Mouse (Mus musculus) hindbrain, embryonic 11.5 days (tissue): ENCODE results near the gene Trp53bp1. TPM values are rescaled to one million over a fixed set of nuclear protein-coding genes. Genes with fewer than 3 reads are reported as not detected.

Source experiments
- ATAC-seq: fragments of 200-750 bp; cut with Nextera tagmentation; 2 replicates; pipeline ENCODE4 v1.8.0; 2017; ENCODE audit warnings: mild to moderate bottlenecking, moderate TSS enrichment, moderate library complexity; ENCODE audit not compliant: low FRiP score
- DNase-seq: peaks from one replicate; pipeline ENCODE4 v3.0.0-alpha.2; 2015; ENCODE audit warnings: low spot score
- H3K27ac ChIP-seq: fragments of 300-500 bp; sonication (generic); 2 replicates; pipeline ENCODE4 v1.5.1; 2014; ENCODE audit warnings: mild to moderate bottlenecking, low read depth, low read length
- H3K27me3 ChIP-seq: fragments of 300-500 bp; sonication (generic); 2 replicates; pipeline ENCODE4 v1.6.1; 2014; ENCODE audit warnings: mild to moderate bottlenecking, low read length, moderate library complexity, mixed read lengths; ENCODE audit not compliant: control insufficient read depth, insufficient read depth
- H3K36me3 ChIP-seq: fragments of 300-500 bp; sonication (generic); 2 replicates; pipeline ENCODE4 v1.6.1; 2014; ENCODE audit warnings: mild to moderate bottlenecking, low read length, moderate library complexity, mixed read lengths; ENCODE audit not compliant: control insufficient read depth, insufficient read depth
- H3K4me1 ChIP-seq: fragments of 300-500 bp; sonication (generic); replicated peaks from 2 replicates; pipeline ENCODE4 v1.6.1; 2014; ENCODE audit warnings: low read length, mixed read lengths; ENCODE audit not compliant: control insufficient read depth, insufficient read depth
- H3K4me2 ChIP-seq: fragments of 300-500 bp; sonication (generic); replicated peaks from 2 replicates; pipeline ENCODE4 v1.6.1; 2014; ENCODE audit warnings: mild to moderate bottlenecking, low read depth, low read length
- H3K4me3 ChIP-seq: fragments of 300-500 bp; sonication (generic); 2 replicates; pipeline ENCODE4 v1.5.1; 2014; ENCODE audit warnings: low read depth, low read length
- H3K9ac ChIP-seq: fragments of 300-500 bp; sonication (generic); 2 replicates; pipeline ENCODE4 v1.6.1; 2014; ENCODE audit warnings: low read depth, low read length
- H3K9me3 ChIP-seq: fragments of 300-500 bp; sonication (generic); 2 replicates; pipeline ENCODE4 v1.6.1; 2016; ENCODE audit warnings: low read length; ENCODE audit not compliant: control insufficient read depth
- WGBS: fragments of 180-500 bp; shearing (Covaris S2); extraction: QIAGEN DNeasy Blood & Tissue Kit; methylation state at CpG from one replicate; pipeline ENCODE4 v1.1.7; 2014; 5-methylcytosine and 5-hydroxymethylcytosine counted together
- polyA plus RNA-seq: library from polyadenylated mRNA; unstranded; fragments of >200 nt; fragmentation: Nextera tagmentation; extraction: Ambion mirVana; gene quantifications from 2 replicates; pipeline ENCODE4 v1.2.1, GENCODE M21; 2014

Trp53bp1 gene
- polyA plus RNA-seq, 1 experiment from 2014 or later: 164 TPM

DNA sequence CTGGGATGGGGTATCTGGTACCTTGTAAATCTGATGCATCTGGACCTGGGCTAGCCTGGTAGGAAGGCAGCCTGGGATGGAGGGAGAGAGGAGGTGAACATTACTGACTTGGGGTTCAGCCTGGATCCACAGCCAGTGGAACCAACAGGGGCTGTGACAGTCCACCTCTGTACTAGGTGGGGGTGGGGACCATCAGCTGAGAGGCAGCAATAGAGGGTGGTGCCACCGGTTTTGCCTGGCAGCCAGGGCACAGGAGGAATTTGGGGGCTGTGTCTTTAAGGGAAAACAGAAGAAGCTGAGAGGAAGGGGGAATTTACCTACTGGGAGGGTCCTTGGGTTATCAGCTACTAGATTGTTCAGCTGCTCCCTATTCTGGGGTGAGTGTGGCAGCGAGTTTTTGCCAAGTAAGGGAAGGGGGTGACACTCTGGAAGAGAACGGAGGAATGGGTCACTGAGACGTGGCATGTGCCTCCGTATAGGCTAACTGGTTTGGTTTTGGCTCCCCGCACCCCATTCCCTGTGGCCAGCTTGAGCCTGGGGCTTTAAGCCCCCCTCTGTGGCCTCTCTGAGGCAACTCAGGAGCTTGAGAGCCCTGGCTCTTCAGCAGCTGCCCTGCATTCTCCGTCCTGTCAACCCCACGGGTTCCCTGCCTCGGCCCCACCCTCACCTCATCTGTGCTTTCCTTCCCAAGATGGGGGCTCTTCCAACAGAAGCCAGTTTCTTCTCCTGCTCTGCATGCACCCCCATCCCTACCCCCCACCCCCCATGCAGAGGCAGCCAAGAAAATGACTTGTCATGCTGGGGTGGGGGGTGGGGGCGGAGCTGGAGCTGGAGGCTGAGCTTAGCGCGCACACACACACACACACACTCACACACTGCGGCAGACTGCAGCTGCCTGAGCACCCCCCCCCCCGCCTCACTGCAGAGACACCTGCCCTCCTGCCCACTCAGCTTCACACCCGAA is 24.7 kb upstream of the Trp53bp1 start:
- WGBS: 2% methylated on average over 14 of the region's 15 CpGs
- Histone ChIP-seq H3K4me2 (peak overlapping the region; percentile 68), H3K27me3 (0 out of 2 replicates have a peak, but pooled peaks cover 2% of the 10 kb centered on the region)

GRCm38 (mm10) chr2:121294753-121295607 is 23.8 kb upstream of the Trp53bp1 start:
- H3K9ac ChIP-seq: peak overlapping the region; percentile 49
- H3K4me1 ChIP-seq: peaks cover 20% of the 10 kb centered on the region
- DNase-seq (peak; percentile 70), ATAC-seq (peak; percentile 82)
- peak overlapping the region; percentile 86 for H3K27ac ChIP-seq
- WGBS: under 1% methylated on average over 18 of the region's 18 CpGs
- no peaks in the 10 kb centered on the region for H3K9me3 ChIP-seq
- H3K4me3 ChIP-seq: peak overlapping the region; percentile 35
- 0 out of 2 replicates have a peak, but pooled peaks cover 3% of the 10 kb centered on the region for H3K36me3 ChIP-seq
- 0 out of 2 replicates have a peak, but pooled peaks cover 2% of the 10 kb centered on the region for H3K27me3 ChIP-seq
- peak overlapping the region; percentile 68 for H3K4me2 ChIP-seq

More for the DNA sequence above, 24.7 kb upstream of the Trp53bp1 start:
- H3K36me3 ChIP-seq: 0 out of 2 replicates have a peak, but pooled peaks cover 3% of the 10 kb centered on the region
- H3K4me1 ChIP-seq: peaks cover 20% of the 10 kb centered on the region
- no peaks in the 10 kb centered on the region for H3K9me3 ChIP-seq
- peak; percentile 50 for DNase-seq
- H3K27ac ChIP-seq: peak overlapping the region; percentile 86
- peak overlapping the region; percentile 44 for H3K9ac ChIP-seq
- peak; percentile 41 for ATAC-seq
- peak overlapping the region; percentile 35 for H3K4me3 ChIP-seq

- H3K36me3 ChIP-seq: no peaks in the 10 kb centered on the region
- DNase-seq: no peak
- 19% methylated on average over 4 of the region's 4 CpGs for WGBS
- H3K27ac ChIP-seq: peak overlapping the region; percentile 86
- no peak overlapping the region; the same call in 1 of the 2 replicates for H3K9ac ChIP-seq
- H3K4me3 ChIP-seq: peak overlapping the region; percentile 35; the same call in 1 of the 2 replicates
- H3K4me2 ChIP-seq: peak overlapping the region; percentile 68
- H3K9me3 ChIP-seq: no peaks in the 10 kb centered on the region
- H3K27me3 ChIP-seq: 0 out of 2 replicates have a peak, but pooled peaks cover 2% of the 10 kb centered on the region
- peaks cover 20% of the 10 kb centered on the region for H3K4me1 ChIP-seq
- ATAC-seq: no peak
Measured at GRCm38 (mm10) chr2:121294182-121294581, 23.0 kb upstream of the Trp53bp1 start.

GRCm38 (mm10) chr2:121292316-121293013 is 21.3 kb upstream of the Trp53bp1 start:
- Histone ChIP-seq H3K27me3 (0 out of 2 replicates have a peak, but pooled peaks cover 2% of the 10 kb centered on the region), H3K4me2 (no peak overlapping the region), H3K4me3 (no peak overlapping the region), H3K4me1 (peaks cover 17% of the 10 kb centered on the region), H3K9me3 (no peaks in the 10 kb centered on the region), H3K27ac (no peak overlapping the region), H3K9ac (no peak overlapping the region), H3K36me3 (no peaks in the 10 kb centered on the region)
- no peak for DNase-seq
- ATAC-seq: no peak
- WGBS: 66% methylated on average over 5 of the region's 5 CpGs

- H3K4me2 ChIP-seq: peak overlapping the region; percentile 86
- H3K36me3 ChIP-seq: no peaks in the 10 kb centered on the region
- peak; percentile 72 for ATAC-seq
- H3K27ac ChIP-seq: no peak overlapping the region
- H3K4me1 ChIP-seq: peaks cover 11% of the 10 kb centered on the region; the same call in 1 of the 2 replicates
- H3K4me3 ChIP-seq: peak overlapping the region; percentile 52
- H3K9me3 ChIP-seq: no peaks in the 10 kb centered on the region
- H3K9ac ChIP-seq: peak overlapping the region; percentile 47
- DNase-seq: no peak
- 0 out of 2 replicates have a peak, but pooled peaks cover 2% of the 10 kb centered on the region for H3K27me3 ChIP-seq
- 4% methylated on average over 36 of the region's 36 CpGs for WGBS
Measured at GRCm38 (mm10) chr2:121289730-121290540, 18.7 kb upstream of the Trp53bp1 start.

DNA sequence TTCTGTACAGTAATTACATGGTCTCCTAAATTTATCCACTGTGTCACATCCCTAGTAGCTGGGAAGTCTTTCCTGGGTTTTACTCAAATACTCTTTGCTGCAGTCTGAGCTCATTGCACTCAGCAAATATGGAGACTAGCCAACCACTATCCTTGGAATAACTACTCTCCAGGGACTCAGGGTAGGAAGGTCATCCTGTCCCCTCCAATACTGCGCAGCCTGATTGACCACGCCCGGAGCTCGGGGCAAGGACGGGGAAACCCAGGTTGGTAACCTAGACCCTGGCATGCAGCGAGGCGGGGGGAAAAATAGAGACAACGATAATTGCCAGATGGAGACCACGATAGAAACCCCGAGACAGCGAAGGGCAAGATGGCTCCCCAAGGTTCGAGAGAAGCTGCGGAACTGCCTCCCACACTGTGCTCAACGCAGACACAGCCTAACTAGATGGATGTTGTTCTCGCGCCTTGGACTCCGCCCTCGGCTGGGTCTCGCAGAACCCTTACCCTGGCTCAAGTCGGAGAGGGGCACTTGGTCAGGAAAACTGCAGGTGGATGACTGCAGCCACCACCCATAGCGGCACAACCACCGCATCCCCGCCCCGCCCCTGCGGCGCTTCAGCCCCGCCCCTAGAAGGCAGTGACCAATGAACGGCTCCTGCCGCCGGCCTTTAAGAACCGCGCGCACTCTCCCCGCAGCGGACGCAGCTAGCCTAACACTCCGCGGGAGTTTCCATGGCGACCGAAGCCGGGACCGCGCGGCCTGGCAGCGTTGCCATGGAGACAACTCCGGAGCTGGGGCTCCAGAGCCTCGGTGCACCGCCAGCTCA is 17.9 kb upstream of the Trp53bp1 start, which contains the start of gene Map1a:
Gene Map1a, plus strand, starts transcription at position 700 of the 829 bp plus-strand sequence.
- 0 out of 2 replicates have a peak, but pooled peaks cover 2% of the 10 kb centered on the region for H3K27me3 ChIP-seq

GRCm38 (mm10) chr2:121287850-121288249 is 16.6 kb upstream of the Trp53bp1 start:
- Histone ChIP-seq H3K4me1 (peaks cover 2% of the 10 kb centered on the region; the same call in 1 of the 2 replicates), H3K4me2 (no peak overlapping the region), H3K9me3 (no peaks in the 10 kb centered on the region), H3K4me3 (no peak overlapping the region), H3K27ac (0 out of 2 replicates have a peak overlapping the region, but pooled peaks have one; percentile 42), H3K9ac (no peak overlapping the region), H3K27me3 (0 out of 2 replicates have a peak, but pooled peaks cover 2% of the 10 kb centered on the region), H3K36me3 (no peaks in the 10 kb centered on the region)
- no peak for DNase-seq
- ATAC-seq: no peak
- WGBS: 67% methylated on average over 2 of the region's 2 CpGs

More for the DNA sequence above, 17.9 kb upstream of the Trp53bp1 start, which contains the start of gene Map1a:
- Histone ChIP-seq H3K27ac (peak within 1 kb of the TSS; percentile 79), H3K36me3 (no peaks in the 10 kb centered on the region), H3K4me3 (peak within 1 kb of the TSS; percentile 52), H3K9me3 (no peaks in the 10 kb centered on the region), H3K4me2 (peak within 1 kb of the TSS; percentile 86), H3K4me1 (peaks cover 4% of the 10 kb centered on the region; the same call in 1 of the 2 replicates), H3K9ac (peak within 1 kb of the TSS; percentile 52)
- ATAC-seq (peak; percentile 97), DNase-seq (peak; percentile 98)
- under 1% methylated on average over 42 of the region's 48 CpGs for WGBS
